Mouse (Mus musculus): ENCODE measurements around the gene Emc1. TPM values are rescaled to one million over a fixed set of nuclear protein-coding genes. Genes with fewer than 3 reads are reported as not detected.

Gene Emc1
- polyA plus RNA-seq, 2 experiments: 12.6 to 33.7 TPM

- Histone ChIP-seq H3K9ac (ENCODE audit: low read depth, low read length, severe bottlenecking) (no peak overlapping the region), H3K4me2 (replicated peaks; ENCODE audit: low read depth, low read length, severe bottlenecking) (peak overlapping the region; percentile 34), H3K4me1 (ENCODE audit: control insufficient read depth, insufficient read depth, low read length) (no peaks in the 10 kb centered on the region), H3K27ac (replicated peaks; ENCODE audit: low read depth, low read length) (no peak overlapping the region), H3K36me3 (ENCODE audit: control insufficient read depth, insufficient read depth, low read length) (no peaks in the 10 kb centered on the region), H3K27me3 (ENCODE audit: control insufficient read depth, insufficient read depth, low read length) (no peaks in the 10 kb centered on the region), H3K4me3 (replicated peaks; ENCODE audit: low read length) (peak overlapping the region; percentile 20), H3K9me3 (ENCODE audit: control insufficient read depth, low read length) (no peaks in the 10 kb centered on the region)
- ATAC-seq (ENCODE audit: low FRiP score, low read depth): peak; percentile 76
- peak; percentile 75 for DNase-seq (ENCODE audit: low spot score)
- TF ChIP-seq POLR2A (IDR thresholded peaks at IDR 0.05; ENCODE audit: borderline replicate concordance, extremely low read depth, insufficient read depth, insufficient read length): no peak
- WGBS: 7% methylated on average over 10 of the region's 10 CpGs
These were observed 21.8 kb upstream of the Emc1 start for GRCm38 (mm10) chr4:139330605-139331004.

- 80% methylated on average over 6 of the region's 9 CpGs for WGBS
- H3K9me3 ChIP-seq (ENCODE audit: control insufficient read depth, low read length): no peaks in the 10 kb centered on the region
- ATAC-seq (ENCODE audit: low FRiP score, low read depth): no peak
These were observed 17.6 kb upstream of the Emc1 start for GRCm38 (mm10) chr4:139334631-139335295.

GRCm38 (mm10) chr4:139335507-139335906 is 16.9 kb upstream of the Emc1 start:
- 55% methylated on average over 7 of the region's 7 CpGs for WGBS
- DNase-seq (ENCODE audit: low spot score) (no peak), ATAC-seq (ENCODE audit: low FRiP score, low read depth) (no peak)
- Histone ChIP-seq H3K4me3 (replicated peaks; ENCODE audit: low read length) (no peak overlapping the region), H3K9ac (ENCODE audit: low read depth, low read length, severe bottlenecking) (no peak overlapping the region), H3K4me1 (ENCODE audit: control insufficient read depth, insufficient read depth, low read length) (no peaks in the 10 kb centered on the region), H3K4me2 (replicated peaks; ENCODE audit: low read depth, low read length, severe bottlenecking) (no peak overlapping the region; the same call in 1 of the 2 replicates), H3K36me3 (ENCODE audit: control insufficient read depth, insufficient read depth, low read length) (no peaks in the 10 kb centered on the region), H3K27me3 (ENCODE audit: control insufficient read depth, insufficient read depth, low read length) (0 out of 2 replicates have a peak, but pooled peaks cover 5% of the 10 kb centered on the region), H3K27ac (replicated peaks; ENCODE audit: low read depth, low read length) (no peak overlapping the region), H3K9me3 (ENCODE audit: control insufficient read depth, low read length) (no peaks in the 10 kb centered on the region)
- no peak for TF ChIP-seq POLR2A (IDR thresholded peaks at IDR 0.05; ENCODE audit: borderline replicate concordance, extremely low read depth, insufficient read depth, insufficient read length)

More at GRCm38 (mm10) chr4:139334631-139335295, 17.6 kb upstream of the Emc1 start:
- no peaks in the 10 kb centered on the region for H3K4me1 ChIP-seq (ENCODE audit: control insufficient read depth, insufficient read depth, low read length)
- no peak overlapping the region for H3K27ac ChIP-seq (replicated peaks; ENCODE audit: low read depth, low read length)
- no peak overlapping the region for H3K9ac ChIP-seq (ENCODE audit: low read depth, low read length, severe bottlenecking)
- DNase-seq (ENCODE audit: low spot score): no peak
- H3K4me3 ChIP-seq (replicated peaks; ENCODE audit: low read length): no peak overlapping the region
- TF ChIP-seq POLR2A (IDR thresholded peaks at IDR 0.05; ENCODE audit: borderline replicate concordance, extremely low read depth, insufficient read depth, insufficient read length): no peak
- 0 out of 2 replicates have a peak, but pooled peaks cover 5% of the 10 kb centered on the region for H3K27me3 ChIP-seq (ENCODE audit: control insufficient read depth, insufficient read depth, low read length)
- no peaks in the 10 kb centered on the region for H3K36me3 ChIP-seq (ENCODE audit: control insufficient read depth, insufficient read depth, low read length)
- H3K4me2 ChIP-seq (replicated peaks; ENCODE audit: low read depth, low read length, severe bottlenecking): no peak overlapping the region

- Histone ChIP-seq H3K36me3 (ENCODE audit: control insufficient read depth, insufficient read depth, low read length) (no peaks in the 10 kb centered on the region), H3K9ac (ENCODE audit: low read depth, low read length, severe bottlenecking) (no peak overlapping the region), H3K9me3 (ENCODE audit: control insufficient read depth, low read length) (no peaks in the 10 kb centered on the region), H3K27ac (replicated peaks; ENCODE audit: low read depth, low read length) (no peak overlapping the region), H3K27me3 (ENCODE audit: control insufficient read depth, insufficient read depth, low read length) (0 out of 2 replicates have a peak, but pooled peaks cover 5% of the 10 kb centered on the region), H3K4me3 (replicated peaks; ENCODE audit: low read length) (0 out of 2 replicates have a peak overlapping the region, but pooled peaks have one; percentile 10), H3K4me1 (ENCODE audit: control insufficient read depth, insufficient read depth, low read length) (no peaks in the 10 kb centered on the region), H3K4me2 (replicated peaks; ENCODE audit: low read depth, low read length, severe bottlenecking) (peak overlapping the region; percentile 36)
- no peak for TF ChIP-seq POLR2A (IDR thresholded peaks at IDR 0.05; ENCODE audit: borderline replicate concordance, extremely low read depth, insufficient read depth, insufficient read length)
- ATAC-seq (ENCODE audit: low FRiP score, low read depth) (no peak), DNase-seq (ENCODE audit: low spot score) (peak; percentile 64)
- 20% methylated on average over 24 of the region's 24 CpGs for WGBS
These were observed 15.4 kb upstream of the Emc1 start for GRCm38 (mm10) chr4:139336822-139337483.

GRCm38 (mm10) chr4:139338145-139338544 is 14.2 kb upstream of the Emc1 start:
- Histone ChIP-seq H3K4me3 (replicated peaks; ENCODE audit: low read length) (no peak overlapping the region), H3K9me3 (ENCODE audit: control insufficient read depth, low read length) (no peaks in the 10 kb centered on the region), H3K9ac (ENCODE audit: low read depth, low read length, severe bottlenecking) (no peak overlapping the region), H3K27ac (replicated peaks; ENCODE audit: low read depth, low read length) (no peak overlapping the region), H3K4me2 (replicated peaks; ENCODE audit: low read depth, low read length, severe bottlenecking) (no peak overlapping the region), H3K4me1 (ENCODE audit: control insufficient read depth, insufficient read depth, low read length) (no peaks in the 10 kb centered on the region), H3K27me3 (ENCODE audit: control insufficient read depth, insufficient read depth, low read length) (0 out of 2 replicates have a peak, but pooled peaks cover 5% of the 10 kb centered on the region), H3K36me3 (ENCODE audit: control insufficient read depth, insufficient read depth, low read length) (no peaks in the 10 kb centered on the region)
- no peak for TF ChIP-seq POLR2A (IDR thresholded peaks at IDR 0.05; ENCODE audit: borderline replicate concordance, extremely low read depth, insufficient read depth, insufficient read length)
- 53% methylated on average over 33 of the region's 33 CpGs for WGBS
- DNase-seq (ENCODE audit: low spot score) (no peak), ATAC-seq (ENCODE audit: low FRiP score, low read depth) (no peak)
